Mouse (Mus musculus): Measurements from ENCODE around the gene Fbxw8. TPM values are rescaled to one million over a fixed set of nuclear protein-coding genes. Genes with fewer than 3 reads are reported as not detected.

The Fbxw8 gene
- total RNA-seq, 2 experiments from 2014 or later = 31.4 to 34.7 TPM

GRCm38 (mm10) chr5:118164581-118164980 lies 9.3 kb upstream of the Fbxw8 start, which contains the start of gene Hrk:
TSS of gene Hrk (plus strand) at chr5:118164648.
- intact Hi-C loops (cut with DNase I) = no loop called here

DNA sequence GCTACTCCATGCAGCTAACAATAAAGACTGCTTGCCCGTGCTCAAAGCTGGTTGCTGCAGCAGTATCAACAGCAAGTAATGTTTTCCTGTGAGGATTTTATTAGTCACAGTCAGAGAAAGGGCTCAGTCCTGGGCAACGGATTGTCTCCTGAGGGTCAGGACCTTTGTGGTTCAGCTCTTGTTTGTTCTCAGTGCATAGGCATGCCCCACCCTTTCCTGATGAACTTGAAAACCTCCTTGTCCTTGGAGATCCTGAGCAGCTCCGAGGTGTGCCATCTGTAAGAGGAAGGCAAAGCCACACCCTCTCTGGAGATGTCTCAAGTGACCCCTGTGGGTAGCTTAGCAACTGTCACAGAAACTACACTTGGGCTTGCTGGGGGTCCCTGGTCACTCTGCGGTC lies 5.4 kb upstream of the Fbxw8 start:
- no peak for DNase-seq (ENCODE audit: low spot score in 2 of 2)
- intact Hi-C loops (cut with DNase I) = no loop called here

More at GRCm38 (mm10) chr5:118164581-118164980, 9.3 kb upstream of the Fbxw8 start, which contains the start of gene Hrk:
- no peak for DNase-seq (ENCODE audit: low spot score in 2 of 2)

- intact Hi-C loops (cut with DNase I) = no loop called here
- DNase-seq (ENCODE audit: low spot score in 2 of 2) = no peak
Observed at GRCm38 (mm10) chr5:118156976-118157375, 1.7 kb upstream of the Fbxw8 start.

GRCm38 (mm10) chr5:118155565-118155947 lies 292 bp upstream of the Fbxw8 start:
- no peak for DNase-seq (ENCODE audit: low spot score in 2 of 2)
- intact Hi-C loops (cut with DNase I) = no loop called here

DNA sequence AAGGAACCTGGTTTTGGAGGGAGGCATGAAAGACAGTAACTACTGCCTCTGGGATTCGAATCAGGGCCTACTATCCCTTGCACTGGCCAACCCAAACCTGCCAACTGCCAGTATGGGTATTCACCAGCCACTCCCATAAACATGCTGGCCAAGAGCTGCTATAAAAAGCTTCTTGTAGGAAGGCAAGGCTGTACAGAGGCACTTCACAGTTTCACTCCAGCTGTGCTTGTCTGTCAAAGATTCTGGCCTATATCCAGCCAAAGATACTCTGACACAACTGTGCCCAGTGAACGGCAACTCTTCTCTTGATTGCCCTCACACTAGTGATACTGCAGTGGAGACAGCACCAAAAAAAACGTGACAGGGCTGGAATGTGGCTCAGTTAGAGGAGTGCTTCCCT lies 5.6 kb downstream of the Fbxw8 start:
- DNase-seq (ENCODE audit: low spot score in 2 of 2) = no peak
- intact Hi-C loops (cut with DNase I) = no loop called here

DNA sequence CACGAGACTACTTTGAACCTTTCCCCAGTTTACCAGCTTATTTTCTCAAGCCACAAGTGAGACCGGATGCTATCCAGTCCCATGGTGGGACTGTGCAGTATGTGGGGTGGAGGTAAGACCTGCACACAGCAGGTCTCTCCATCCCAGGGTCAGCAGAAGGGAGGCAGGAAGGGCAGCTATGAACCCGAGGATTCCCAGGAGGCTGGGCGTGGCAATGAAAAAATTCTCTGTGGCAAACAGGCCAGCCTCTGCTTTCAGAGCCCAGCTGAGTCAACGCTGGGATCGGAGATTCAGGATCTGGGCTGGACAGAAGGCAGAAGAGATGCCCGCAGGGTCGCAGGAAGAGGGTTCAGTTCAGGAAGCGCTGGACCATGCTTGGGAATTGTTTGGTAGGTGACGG lies 8.0 kb downstream of the Fbxw8 start:
- no peak for DNase-seq (ENCODE audit: low spot score in 2 of 2)

DNA sequence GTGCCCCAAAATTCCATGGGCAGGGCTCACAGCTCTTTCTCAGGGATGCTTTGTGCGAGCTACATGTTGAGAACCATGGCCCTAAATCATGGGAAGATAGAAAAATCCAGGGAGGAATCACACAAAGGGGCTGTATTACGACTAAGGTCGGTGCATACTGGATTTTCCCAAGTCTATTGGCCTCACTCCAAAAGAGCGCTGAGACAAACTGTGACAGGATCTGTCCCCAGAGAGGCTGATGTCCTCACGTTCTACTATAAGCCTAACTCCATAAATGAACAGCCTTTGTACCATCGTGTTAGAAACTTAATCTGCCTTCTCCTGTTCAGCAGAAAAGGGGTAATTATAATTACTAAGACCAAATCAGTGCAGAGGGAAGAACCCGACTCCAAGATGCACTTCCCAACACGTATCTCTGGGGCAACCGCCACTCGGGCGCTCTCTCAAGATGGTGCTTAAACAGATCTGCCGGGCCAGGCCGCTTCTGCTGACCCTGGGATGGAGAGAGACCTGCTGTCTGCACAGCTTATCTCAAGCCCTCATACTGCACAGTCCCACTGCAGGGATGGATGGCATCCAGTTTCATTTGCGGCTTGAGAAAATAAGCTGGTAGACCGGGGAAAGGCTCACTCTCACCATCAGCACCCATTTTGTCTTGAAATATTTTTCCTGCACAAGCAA lies 9.1 kb downstream of the Fbxw8 start:
- intact Hi-C loops (cut with DNase I) = no loop called here
- DNase-seq (ENCODE audit: low spot score in 2 of 2) = no peak

More for the DNA sequence above, 8.0 kb downstream of the Fbxw8 start:
- intact Hi-C loops (cut with DNase I) = no loop called here

DNA sequence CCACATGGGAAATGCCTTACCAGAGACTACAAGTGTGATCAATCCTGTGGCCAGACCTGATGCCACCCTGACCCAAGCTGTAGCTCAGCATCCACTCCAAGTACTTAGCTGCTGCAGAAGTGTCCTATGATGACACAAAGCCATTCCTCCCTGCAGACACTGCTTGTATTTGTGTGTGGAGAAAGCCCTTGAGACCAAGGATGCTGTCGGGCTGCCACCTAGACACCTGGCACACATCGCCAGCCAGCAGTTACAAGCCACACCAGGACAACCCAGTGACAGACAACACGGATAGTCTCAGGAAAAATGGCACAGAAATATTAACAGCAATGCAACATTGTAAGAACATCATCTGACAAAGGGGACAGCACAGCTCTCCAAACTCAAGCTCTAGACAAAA lies 9.8 kb downstream of the Fbxw8 start:
- intact Hi-C loops (cut with DNase I) = no loop called here
- DNase-seq (ENCODE audit: low spot score in 2 of 2) = no peak

DNA sequence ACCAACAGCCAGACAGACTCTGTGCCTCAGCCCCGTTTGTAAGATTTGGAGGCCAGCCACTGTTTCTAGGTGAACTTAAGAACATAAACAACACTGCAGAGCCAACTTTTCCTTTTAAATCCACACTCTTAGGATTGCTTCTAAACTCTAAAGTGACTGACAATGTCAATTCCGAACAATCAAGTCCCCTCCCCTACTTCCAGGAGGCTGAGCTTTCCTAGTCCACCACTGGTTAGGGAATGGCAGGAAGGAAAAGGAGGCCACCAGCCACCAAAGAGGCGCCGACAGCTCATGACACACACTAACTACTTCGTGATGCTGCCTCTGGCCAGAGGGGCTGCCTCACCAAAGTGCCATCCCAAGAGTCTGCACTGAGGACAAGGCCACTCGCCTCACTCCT lies 10.5 kb downstream of the Fbxw8 start:
- DNase-seq (ENCODE audit: low spot score in 2 of 2) = no peak
- intact Hi-C loops (cut with DNase I) = no loop called here

- intact Hi-C loops (cut with DNase I) = no loop called here
- no peak for DNase-seq (ENCODE audit: low spot score in 2 of 2)
Observed at GRCm38 (mm10) chr5:118144327-118144726, 10.9 kb downstream of the Fbxw8 start.

GRCm38 (mm10) chr5:118143211-118144026 lies 11.8 kb downstream of the Fbxw8 start:
- no peak for DNase-seq (ENCODE audit: low spot score in 2 of 2)
- intact Hi-C loops (cut with DNase I) = no loop called here

GRCm38 (mm10) chr5:118142471-118142870 lies 12.8 kb downstream of the Fbxw8 start:
- DNase-seq (ENCODE audit: low spot score in 2 of 2) = no peak

DNA sequence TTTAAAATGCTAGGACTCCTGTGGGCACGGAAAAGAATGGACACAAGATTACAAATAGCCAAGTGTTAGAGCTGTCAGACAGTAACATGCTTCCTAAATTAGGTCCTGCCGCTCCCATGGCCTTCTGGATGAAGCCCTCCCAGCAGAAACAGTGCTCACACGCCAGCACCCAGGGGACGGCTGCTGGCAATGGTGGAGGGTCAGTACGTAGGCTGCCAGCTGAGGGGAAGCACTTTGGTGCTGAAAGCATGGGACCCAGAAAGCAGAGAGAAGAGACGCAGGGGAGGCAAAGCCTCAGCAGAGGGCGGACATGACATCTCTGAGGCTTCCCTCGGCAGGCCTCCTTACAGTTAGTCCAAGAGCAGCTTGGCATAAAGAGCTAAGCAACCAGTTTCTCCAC lies 15.6 kb downstream of the Fbxw8 start:
- no peak for DNase-seq (ENCODE audit: low spot score in 2 of 2)
- intact Hi-C loops (cut with DNase I) = no loop called here

More at GRCm38 (mm10) chr5:118142471-118142870, 12.8 kb downstream of the Fbxw8 start:
- intact Hi-C loops (cut with DNase I) = no loop called here

GRCm38 (mm10) chr5:118136391-118136790 lies 18.9 kb downstream of the Fbxw8 start:
- DNase-seq (ENCODE audit: low spot score in 2 of 2) = no peak
- intact Hi-C loops (cut with DNase I) = no loop called here

- intact Hi-C loops (cut with DNase I) = no loop called here
- no peak for DNase-seq (ENCODE audit: low spot score in 2 of 2)
Observed at GRCm38 (mm10) chr5:118128651-118129050, 26.6 kb downstream of the Fbxw8 start.

GRCm38 (mm10) chr5:118128208-118128607 lies 27.1 kb downstream of the Fbxw8 start:
- intact Hi-C loops (cut with DNase I) = no loop called here
- no peak for DNase-seq (ENCODE audit: low spot score in 2 of 2)

GRCm38 (mm10) chr5:118126671-118127070 lies 28.6 kb downstream of the Fbxw8 start:
- DNase-seq (ENCODE audit: low spot score in 2 of 2) = no peak
- intact Hi-C loops (cut with DNase I) = no loop called here

- no peak for DNase-seq (ENCODE audit: low spot score in 2 of 2)
- intact Hi-C loops (cut with DNase I) = no loop called here
Observed at GRCm38 (mm10) chr5:118123096-118123495, 32.2 kb downstream of the Fbxw8 start.

- no peak for DNase-seq (ENCODE audit: low spot score in 2 of 2)
- intact Hi-C loops (cut with DNase I) = no loop called here
Observed at GRCm38 (mm10) chr5:118121928-118122327, 33.3 kb downstream of the Fbxw8 start.

GRCm38 (mm10) chr5:118120670-118121069 lies 34.6 kb downstream of the Fbxw8 start:
- intact Hi-C loops (cut with DNase I) = no loop called here

DNA sequence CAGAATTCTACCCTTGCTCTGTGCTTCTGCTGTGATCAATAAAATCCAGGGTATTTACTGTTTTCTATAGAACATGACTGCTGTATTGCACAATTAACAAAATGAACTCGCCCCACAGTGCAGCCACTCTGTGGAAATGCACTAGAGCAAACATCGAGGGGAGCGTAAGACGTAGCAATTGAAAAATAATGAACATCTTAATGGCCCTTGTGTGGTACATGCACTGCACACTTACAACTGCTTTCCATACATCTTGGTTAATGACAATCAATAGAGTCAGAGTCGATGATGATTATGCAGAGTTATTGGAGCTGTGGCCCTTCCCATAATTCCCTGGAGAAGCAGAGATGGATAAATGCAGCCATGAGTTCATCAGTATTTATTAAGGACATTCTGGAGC lies 36.3 kb downstream of the Fbxw8 start:
- no peak for DNase-seq (ENCODE audit: low spot score in 2 of 2)
- intact Hi-C loops (cut with DNase I) = loop anchor here (5.0 kb wide), 1 partner anchor 53 kb away; no protein-coding TSS in a partner anchor

More at GRCm38 (mm10) chr5:118120670-118121069, 34.6 kb downstream of the Fbxw8 start:
- no peak for DNase-seq (ENCODE audit: low spot score in 2 of 2)

Data from left cerebral cortex, postnatal 36 days (tissue).